Mouse (Mus musculus): ENCODE measurements around the gene Uxs1.

DNA sequence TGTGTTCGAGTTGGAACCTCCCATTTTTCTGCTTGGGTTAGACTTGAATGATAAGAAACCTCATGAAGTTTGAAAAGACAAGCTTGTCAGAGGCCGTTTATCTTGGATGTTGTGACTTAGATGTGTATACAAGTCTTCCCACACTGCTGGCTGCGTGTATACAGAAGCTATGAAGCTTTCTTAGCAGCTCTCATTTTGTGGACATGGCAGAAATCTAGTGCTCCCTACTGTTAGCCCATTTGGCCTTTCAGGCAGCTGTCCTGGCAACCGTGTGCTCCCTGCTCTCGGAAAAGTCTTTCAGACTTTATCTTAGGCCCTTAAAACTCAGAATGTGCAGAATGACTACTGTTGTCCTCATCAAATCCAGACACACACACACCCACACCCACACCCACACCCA is 31.4 kb upstream of the Uxs1 start:
- TF ChIP-seq POLR2A (IDR thresholded peaks at IDR 0.05; ENCODE audit: borderline replicate concordance, extremely low read depth, low read depth, low read length) (no peak), CTCF (IDR thresholded peaks at IDR 0.05; ENCODE audit: insufficient read depth, low read length) (no peak)

Measured in lung, adult 2 months (tissue).